Mouse (Mus musculus): ENCODE data around the gene March2. TPM values are rescaled to one million over a fixed set of nuclear protein-coding genes. Genes with fewer than 3 reads are reported as not detected.

March2 gene
- polyA plus RNA-seq, 1 experiment from 2014 or later = 92.1 TPM

DNA sequence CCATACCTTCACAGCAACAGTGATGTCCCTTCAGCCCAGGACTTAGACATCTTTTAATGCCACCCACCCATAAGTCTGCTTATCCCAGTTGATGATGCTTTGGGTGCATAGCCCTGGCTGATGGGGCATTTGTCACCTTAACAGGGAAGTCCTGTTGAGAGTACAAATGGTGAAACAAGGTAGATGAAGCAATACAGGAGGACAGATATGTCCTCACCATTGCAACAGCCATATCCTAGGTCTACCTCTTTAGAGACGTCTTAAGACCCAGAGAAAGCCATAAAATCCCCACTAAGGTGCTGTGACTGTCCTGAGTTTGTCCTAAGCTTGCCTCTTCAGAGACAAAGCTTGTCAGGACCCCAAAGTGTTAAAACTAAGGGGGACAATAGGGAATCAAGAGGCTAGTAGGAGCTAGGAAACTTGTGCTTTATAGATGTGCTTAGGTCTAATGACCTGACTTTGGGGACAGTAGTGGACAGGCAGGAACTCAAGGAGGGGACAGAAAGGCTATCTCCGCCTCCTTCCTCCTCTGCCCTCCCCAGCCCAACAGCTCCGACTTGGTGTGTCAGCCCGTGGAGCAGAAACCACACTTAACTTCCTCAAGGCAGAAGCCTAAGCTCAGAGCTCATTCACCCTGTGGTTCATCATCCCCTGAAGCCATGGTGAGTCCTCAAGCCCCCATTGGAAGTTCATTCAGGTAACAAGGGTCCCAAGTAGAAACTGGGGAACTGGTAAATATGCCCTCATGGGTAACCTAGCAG is 80.8 kb downstream of the March2 start, which contains the start of gene Pram1:
Gene Pram1, plus strand, starts transcription at position 541 of the 761 bp plus-strand sequence.
- no peak within 1 kb of the TSS for H3K27ac ChIP-seq (ENCODE audit: low read depth, low read length)
- no peaks in the 10 kb centered on the region for H3K36me3 ChIP-seq (ENCODE audit: control insufficient read depth, insufficient read depth, low read length)
- no peak within 1 kb of the TSS for H3K4me2 ChIP-seq
- H3K9ac ChIP-seq (ENCODE audit: low read depth, low read length) = no peak within 1 kb of the TSS
- H3K9me3 ChIP-seq (ENCODE audit: control insufficient read depth, low read length) = no peaks in the 10 kb centered on the region
- 48% methylated on average over 4 of the region's 4 CpGs for WGBS
- H3K27me3 ChIP-seq (replicated peaks; ENCODE audit: control insufficient read depth, insufficient read depth, low read length) = no peaks in the 10 kb centered on the region
- no peak for ATAC-seq (replicated peaks; ENCODE audit: low FRiP score)
- DNase-seq (ENCODE audit: low spot score) = peak; percentile 9
- no peak within 1 kb of the TSS for H3K4me3 ChIP-seq (ENCODE audit: low read depth, low read length)
- H3K4me1 ChIP-seq (replicated peaks; ENCODE audit: control insufficient read depth, insufficient read depth, low read length) = peaks cover 13% of the 10 kb centered on the region

DNA sequence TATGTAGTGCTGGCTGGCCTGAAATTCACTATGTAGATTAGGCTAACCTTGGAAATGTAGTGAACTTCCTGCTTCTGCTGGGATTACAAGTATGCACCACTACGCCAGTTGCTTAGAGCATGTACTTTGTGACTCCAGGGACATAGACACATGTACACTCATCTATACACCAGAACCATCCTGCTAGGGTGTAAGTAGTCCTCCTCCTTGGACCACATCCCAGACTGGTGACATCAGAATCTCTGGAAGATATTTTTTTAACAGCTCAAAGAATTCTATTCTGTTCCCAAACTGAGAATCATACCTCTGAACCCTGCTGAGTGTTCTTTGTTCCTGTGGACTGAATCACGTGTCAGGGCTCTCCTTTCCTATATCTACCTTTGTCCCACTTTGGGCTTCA is 81.4 kb downstream of the March2 start:
- no peak overlapping the region for H3K4me2 ChIP-seq
- no peaks in the 10 kb centered on the region for H3K9me3 ChIP-seq (ENCODE audit: control insufficient read depth, low read length)
- peaks cover under 1% of the 10 kb centered on the region; the same call in 1 of the 2 replicates for H3K36me3 ChIP-seq (ENCODE audit: control insufficient read depth, insufficient read depth, low read length)
- no peak overlapping the region for H3K9ac ChIP-seq (ENCODE audit: low read depth, low read length)
- no peak for ATAC-seq (replicated peaks; ENCODE audit: low FRiP score)
- H3K27ac ChIP-seq (ENCODE audit: low read depth, low read length) = no peak overlapping the region
- H3K27me3 ChIP-seq (replicated peaks; ENCODE audit: control insufficient read depth, insufficient read depth, low read length) = no peaks in the 10 kb centered on the region
- H3K4me3 ChIP-seq (ENCODE audit: low read depth, low read length) = no peak overlapping the region
- peak; percentile 24 for DNase-seq (ENCODE audit: low spot score)
- H3K4me1 ChIP-seq (replicated peaks; ENCODE audit: control insufficient read depth, insufficient read depth, low read length) = peaks cover 13% of the 10 kb centered on the region
- WGBS = 95% methylated on average over 2 of the region's 2 CpGs

Other genes starting within 250 kb of the March2 start
- 26.8 and 33.3 TPM in 2 replicates for gene Adamts10, start 194.5 kb downstream of the March2 start, polyA plus RNA-seq (2014; fragmentation: Nextera tagmentation; extraction: Ambion mirVana)
- 8.1 and 9.8 TPM in 2 replicates for gene Myo1f, start 163.0 kb downstream of the March2 start, polyA plus RNA-seq (2014; fragmentation: Nextera tagmentation; extraction: Ambion mirVana)
- gene Zfp414, start 89.6 kb downstream of the March2 start, polyA plus RNA-seq (2014; fragmentation: Nextera tagmentation; extraction: Ambion mirVana) = 59.8 and 61.4 TPM in 2 replicates
- 0.82 and 1.6 TPM in 2 replicates for gene Pram1, start 80.6 kb downstream of the March2 start, polyA plus RNA-seq (2014; fragmentation: Nextera tagmentation; extraction: Ambion mirVana)
- gene Hnrnpm, start 31.8 kb downstream of the March2 start, polyA plus RNA-seq (2014; fragmentation: Nextera tagmentation; extraction: Ambion mirVana) = 410 and 431 TPM in 2 replicates
- gene Rab11b, start 41.9 kb upstream of the March2 start, polyA plus RNA-seq (2014; fragmentation: Nextera tagmentation; extraction: Ambion mirVana) = 184 and 199 TPM in 2 replicates
- 28.1 and 31.9 TPM in 2 replicates for gene Angptl4, start 63.2 kb upstream of the March2 start, polyA plus RNA-seq (2014; fragmentation: Nextera tagmentation; extraction: Ambion mirVana)
- 21.4 and 23.4 TPM in 2 replicates for gene Kank3, start 91.8 kb upstream of the March2 start, polyA plus RNA-seq (2014; fragmentation: Nextera tagmentation; extraction: Ambion mirVana)
- 1,026 and 1,173 TPM in 2 replicates for gene Rps28, start 105.9 kb upstream of the March2 start, polyA plus RNA-seq (2014; fragmentation: Nextera tagmentation; extraction: Ambion mirVana)
- 390 and 411 TPM in 2 replicates for gene Ndufa7, start 105.9 kb upstream of the March2 start, polyA plus RNA-seq (2014; fragmentation: Nextera tagmentation; extraction: Ambion mirVana)
- 44.1 and 49.7 TPM in 2 replicates for gene Cd320, start 124.4 kb upstream of the March2 start, polyA plus RNA-seq (2014; fragmentation: Nextera tagmentation; extraction: Ambion mirVana)
- not detected in 2 replicates for gene Gm7029, start 155.2 kb upstream of the March2 start, polyA plus RNA-seq (2014; fragmentation: Nextera tagmentation; extraction: Ambion mirVana)
- 10.2 and 11.8 TPM in 2 replicates for gene Kifc1, start 172.0 kb upstream of the March2 start, polyA plus RNA-seq (2014; fragmentation: Nextera tagmentation; extraction: Ambion mirVana)
- gene Platr17, start 186.5 kb upstream of the March2 start, polyA plus RNA-seq (2014; fragmentation: Nextera tagmentation; extraction: Ambion mirVana) = 1.8 and 2.2 TPM in 2 replicates
- 46.9 and 52.9 TPM in 2 replicates for gene Daxx, start 190.7 kb upstream of the March2 start, polyA plus RNA-seq (2014; fragmentation: Nextera tagmentation; extraction: Ambion mirVana)
- 28.1 and 29.1 TPM in 2 replicates for gene Tapbp, start 197.2 kb upstream of the March2 start, polyA plus RNA-seq (2014; fragmentation: Nextera tagmentation; extraction: Ambion mirVana)
- gene Zbtb22, start 197.2 kb upstream of the March2 start, polyA plus RNA-seq (2014; fragmentation: Nextera tagmentation; extraction: Ambion mirVana) = 12.4 and 13.0 TPM in 2 replicates
- gene Rgl2, start 210.9 kb upstream of the March2 start, polyA plus RNA-seq (2014; fragmentation: Nextera tagmentation; extraction: Ambion mirVana) = 22.1 and 25.6 TPM in 2 replicates
- gene Pfdn6, start 221.7 kb upstream of the March2 start, polyA plus RNA-seq (2014; fragmentation: Nextera tagmentation; extraction: Ambion mirVana) = 266 and 286 TPM in 2 replicates
- 62.6 and 67.0 TPM in 2 replicates for gene Wdr46, start 222.0 kb upstream of the March2 start, polyA plus RNA-seq (2014; fragmentation: Nextera tagmentation; extraction: Ambion mirVana)
- gene B3galt4, start 232.8 kb upstream of the March2 start, polyA plus RNA-seq (2014; fragmentation: Nextera tagmentation; extraction: Ambion mirVana) = 2.9 and 3.5 TPM in 2 replicates
- 47.2 and 49.1 TPM in 2 replicates for gene Vps52, start 237.1 kb upstream of the March2 start, polyA plus RNA-seq (2014; fragmentation: Nextera tagmentation; extraction: Ambion mirVana)
- 2,164 and 2,343 TPM in 2 replicates for gene Rps18, start 237.3 kb upstream of the March2 start, polyA plus RNA-seq (2014; fragmentation: Nextera tagmentation; extraction: Ambion mirVana)